Mouse (Mus musculus) lung, embryonic 15.5 days (tissue): ENCODE measurements around the gene Slc4a1ap. TPM values are rescaled to one million over a fixed set of nuclear protein-coding genes. Genes with fewer than 3 reads are reported as not detected.

Experiments
- ATAC-seq: fragments of 200-750 bp; cut with Nextera tagmentation; 2 replicates; pipeline ENCODE4 v1.8.0; 2017; ENCODE audit warnings: moderate number of reproducible peaks, borderline replicate concordance; ENCODE audit not compliant: low FRiP score, low TSS enrichment; ENCODE audit errors: extremely low read depth
- H3K27ac ChIP-seq: fragments of 300-500 bp; sonication (generic); 2 replicates; pipeline ENCODE4 v1.5.1; 2015; ENCODE audit warnings: moderate library complexity, mild to moderate bottlenecking, inconsistent platforms
- H3K27me3 ChIP-seq: fragments of 300-500 bp; sonication (generic); 2 replicates; pipeline ENCODE4 v1.6.1; 2015; ENCODE audit warnings: inconsistent platforms
- H3K36me3 ChIP-seq: fragments of 300-500 bp; sonication (generic); 2 replicates; pipeline ENCODE4 v1.6.1; 2015; ENCODE audit warnings: inconsistent platforms
- H3K4me1 ChIP-seq: fragments of 300-500 bp; sonication (generic); 2 replicates; pipeline ENCODE4 v1.6.1; 2015; ENCODE audit warnings: inconsistent platforms
- H3K4me2 ChIP-seq: fragments of 300-500 bp; sonication (generic); 2 replicates; pipeline ENCODE4 v1.6.1; 2015; ENCODE audit warnings: inconsistent platforms, mild to moderate bottlenecking, moderate library complexity
- H3K4me3 ChIP-seq: fragments of 300-500 bp; sonication (generic); 2 replicates; pipeline ENCODE4 v1.5.1; 2015; ENCODE audit warnings: mild to moderate bottlenecking, inconsistent platforms
- H3K9ac ChIP-seq: fragments of 300-500 bp; sonication (generic); 2 replicates; pipeline ENCODE4 v1.6.1; 2015; ENCODE audit warnings: inconsistent platforms
- H3K9me3 ChIP-seq: fragments of 300-500 bp; sonication (generic); 2 replicates; pipeline ENCODE4 v1.6.1; 2016; ENCODE audit warnings: inconsistent platforms
- WGBS: fragments of 180-500 bp; shearing (Covaris S2); methylation state at CpG from one replicate; pipeline ENCODE4 v1.1.7; 2015; 5-methylcytosine and 5-hydroxymethylcytosine counted together
- polyA plus RNA-seq: library from polyadenylated mRNA; unstranded; fragments of >200 nt; fragmentation: Nextera tagmentation; extraction: Ambion mirVana; gene quantifications from 2 replicates; pipeline ENCODE4 v1.2.1, GENCODE M21; 2015

Gene Slc4a1ap
- polyA plus RNA-seq, 1 experiment from 2014 or later = 31.2 TPM

DNA sequence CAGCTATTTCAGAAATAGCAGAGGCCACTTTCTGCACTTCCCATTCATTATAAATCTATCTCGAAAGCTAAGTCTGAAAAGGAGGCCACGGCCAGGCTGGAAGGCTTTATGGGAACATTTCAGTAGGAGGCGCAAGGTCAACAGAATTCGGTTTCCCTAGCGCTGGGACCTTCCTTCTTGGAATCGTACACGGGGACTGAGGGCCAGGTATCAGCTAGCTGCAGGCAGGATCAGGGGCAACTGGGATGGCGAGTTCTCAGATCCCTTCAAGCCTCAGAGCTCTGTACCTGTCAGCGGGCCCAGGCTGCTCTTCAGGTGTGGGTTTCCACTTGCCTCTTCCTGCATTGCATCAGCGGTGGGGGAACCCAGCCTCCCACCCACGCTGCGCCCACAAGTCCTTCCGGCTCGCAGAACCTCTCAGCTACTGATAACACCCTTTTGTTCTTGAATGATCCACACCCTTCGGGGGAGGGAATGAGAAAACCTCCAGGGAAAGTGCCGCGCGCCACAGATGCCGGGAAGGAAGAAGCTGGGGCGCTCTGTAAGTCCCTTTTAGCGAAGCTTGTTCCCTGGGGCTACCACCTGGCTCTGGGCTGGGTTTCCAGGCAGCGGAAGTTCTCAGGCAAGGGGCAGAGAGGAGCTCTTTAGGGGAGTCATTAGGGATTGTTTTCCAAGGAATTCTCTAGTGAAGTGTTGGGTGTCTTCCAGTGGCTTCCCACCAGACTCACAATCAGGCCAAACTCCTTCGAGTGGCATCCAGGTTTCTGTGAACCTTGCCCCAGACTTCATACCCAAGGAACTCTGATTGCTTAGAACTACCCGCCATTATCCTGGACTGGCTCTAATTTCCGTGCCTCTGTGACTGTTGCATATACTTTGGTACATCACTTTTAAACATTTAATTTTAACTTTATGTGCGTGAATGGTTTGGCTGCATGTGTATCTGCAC lies 70.0 kb downstream of the Slc4a1ap start, which contains the start of gene Mrpl33:
Gene Mrpl33 (plus strand): TSS at position 455 of the 949 bp plus-strand sequence.
- Histone ChIP-seq H3K4me3 (peak within 1 kb of the TSS; percentile 33), H3K9ac (peak within 1 kb of the TSS; percentile 8; the same call in 1 of the 2 replicates), H3K4me2 (peak within 1 kb of the TSS; percentile 67), H3K9me3 (no peaks in the 10 kb centered on the region), H3K4me1 (peaks cover 18% of the 10 kb centered on the region), H3K27me3 (no peaks in the 10 kb centered on the region), H3K36me3 (no peaks in the 10 kb centered on the region), H3K27ac (peak within 1 kb of the TSS; percentile 71)
- ATAC-seq = no peak
- 6% methylated on average over 26 of the region's 26 CpGs for WGBS

DNA sequence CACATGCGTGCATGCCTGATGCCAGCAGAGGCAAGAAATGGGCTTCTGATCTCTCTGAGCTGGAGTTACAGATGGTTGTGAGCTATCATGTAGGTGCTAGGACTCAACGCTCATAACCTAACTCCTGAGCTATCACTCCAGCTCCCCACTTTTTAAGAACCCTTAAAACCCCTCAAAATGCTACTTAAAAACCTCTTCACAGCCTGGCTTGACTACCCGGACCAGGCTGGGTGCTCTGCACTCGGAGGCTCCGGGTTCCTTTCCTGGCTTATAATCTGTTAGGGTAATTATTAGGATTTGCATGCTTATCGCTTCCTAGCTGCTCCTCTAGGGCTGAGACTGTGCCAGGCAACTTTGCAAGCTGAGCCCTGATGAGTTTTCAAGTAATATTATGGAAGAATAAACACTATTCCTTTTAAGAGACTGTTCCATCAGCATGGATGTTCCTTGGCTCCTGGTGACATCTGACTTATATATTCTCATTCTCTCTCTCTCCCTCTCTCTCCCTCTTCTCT lies 70.7 kb downstream of the Slc4a1ap start:
- Histone ChIP-seq H3K9ac (no peak overlapping the region), H3K27ac (peak overlapping the region; percentile 71; the same call in 1 of the 2 replicates)

DNA sequence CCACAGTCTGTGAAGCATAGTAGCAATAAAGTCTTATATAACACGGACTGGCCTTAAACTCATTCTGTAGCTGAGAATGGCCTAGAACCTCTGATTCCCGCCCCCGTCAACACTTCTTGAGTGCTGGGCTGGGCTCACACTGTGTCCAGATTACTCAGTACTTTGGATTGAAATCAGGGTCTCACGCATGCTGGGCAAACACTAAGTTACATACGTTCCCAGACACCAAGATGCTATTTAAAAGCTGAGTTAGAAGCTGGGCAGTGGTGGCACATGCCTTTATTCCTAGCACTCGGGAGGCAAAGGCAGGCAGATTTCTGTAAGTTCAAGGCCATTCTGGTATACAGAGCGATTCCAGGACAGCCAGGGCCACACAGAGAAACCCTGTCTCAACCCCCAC lies 71.3 kb downstream of the Slc4a1ap start:
- no peaks in the 10 kb centered on the region for H3K27me3 ChIP-seq
- H3K9ac ChIP-seq = no peak overlapping the region
- no peak overlapping the region for H3K4me2 ChIP-seq
- no peaks in the 10 kb centered on the region for H3K9me3 ChIP-seq
- H3K4me3 ChIP-seq = no peak overlapping the region
- H3K27ac ChIP-seq = no peak overlapping the region
- peaks cover 24% of the 10 kb centered on the region for H3K4me1 ChIP-seq
- H3K36me3 ChIP-seq = no peaks in the 10 kb centered on the region
- ATAC-seq = no peak
- WGBS = 67% methylated on average over 7 of the region's 7 CpGs

More for the DNA sequence above, 70.7 kb downstream of the Slc4a1ap start:
- peak overlapping the region; percentile 33; the same call in 1 of the 2 replicates for H3K4me3 ChIP-seq
- peak overlapping the region; percentile 67 for H3K4me2 ChIP-seq
- peaks cover 22% of the 10 kb centered on the region for H3K4me1 ChIP-seq
- no peak for ATAC-seq
- H3K27me3 ChIP-seq = no peaks in the 10 kb centered on the region
- no peaks in the 10 kb centered on the region for H3K9me3 ChIP-seq
- 47% methylated on average over 6 of the region's 6 CpGs for WGBS
- H3K36me3 ChIP-seq = no peaks in the 10 kb centered on the region

DNA sequence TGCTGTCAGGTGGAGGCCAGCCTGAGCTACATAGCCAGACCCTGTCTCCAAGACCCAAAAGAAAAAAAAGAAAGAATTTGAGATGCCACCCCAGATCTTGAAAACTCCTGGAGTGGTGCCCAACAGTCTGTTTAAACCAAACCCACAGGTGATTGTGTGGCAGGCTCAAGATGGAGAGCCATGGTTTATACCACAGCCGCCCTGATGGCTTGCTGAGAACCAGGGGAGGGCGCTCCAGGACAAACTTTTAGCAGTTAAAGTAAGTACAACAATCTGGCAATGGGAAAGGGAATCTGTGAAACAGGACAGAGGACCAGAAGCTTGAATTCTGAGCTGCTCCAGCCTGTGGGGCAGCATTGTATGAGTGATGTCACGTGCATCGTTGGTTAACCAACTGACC lies 71.8 kb downstream of the Slc4a1ap start:
- 64% methylated on average over 4 of the region's 4 CpGs for WGBS
- no peak overlapping the region for H3K9ac ChIP-seq
- H3K27ac ChIP-seq = no peak overlapping the region
- H3K36me3 ChIP-seq = no peaks in the 10 kb centered on the region
- H3K27me3 ChIP-seq = no peaks in the 10 kb centered on the region
- no peak for ATAC-seq
- no peaks in the 10 kb centered on the region for H3K9me3 ChIP-seq
- H3K4me1 ChIP-seq = peaks cover 24% of the 10 kb centered on the region
- no peak overlapping the region for H3K4me3 ChIP-seq
- H3K4me2 ChIP-seq = no peak overlapping the region

DNA sequence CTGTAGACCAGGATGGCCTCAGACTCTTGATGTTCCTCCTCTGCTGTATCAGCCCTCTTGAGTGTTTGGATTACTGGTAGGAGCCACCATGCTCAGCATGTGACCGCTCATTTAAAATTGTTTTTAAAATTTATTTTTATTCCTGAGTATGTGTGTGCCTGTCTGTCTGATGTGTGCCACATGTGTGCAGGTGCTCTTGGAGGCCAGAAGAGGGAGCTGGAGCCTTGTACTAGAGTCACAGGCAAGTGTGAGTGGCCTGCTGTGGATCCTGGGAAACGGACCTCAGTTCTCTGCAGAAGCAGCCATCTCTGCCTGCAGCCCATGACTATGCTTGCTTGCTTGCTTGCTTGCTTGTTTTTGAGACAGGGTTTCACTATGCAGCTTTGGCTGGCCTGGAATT lies 72.4 kb downstream of the Slc4a1ap start:
- no peak overlapping the region for H3K27ac ChIP-seq
- no peak overlapping the region for H3K4me2 ChIP-seq
- H3K4me3 ChIP-seq = no peak overlapping the region
- 83% methylated on average over 2 of the region's 2 CpGs for WGBS
- H3K36me3 ChIP-seq = no peaks in the 10 kb centered on the region
- no peak for ATAC-seq
- H3K4me1 ChIP-seq = peaks cover 24% of the 10 kb centered on the region
- H3K9ac ChIP-seq = no peak overlapping the region
- no peaks in the 10 kb centered on the region for H3K9me3 ChIP-seq
- no peaks in the 10 kb centered on the region for H3K27me3 ChIP-seq

DNA sequence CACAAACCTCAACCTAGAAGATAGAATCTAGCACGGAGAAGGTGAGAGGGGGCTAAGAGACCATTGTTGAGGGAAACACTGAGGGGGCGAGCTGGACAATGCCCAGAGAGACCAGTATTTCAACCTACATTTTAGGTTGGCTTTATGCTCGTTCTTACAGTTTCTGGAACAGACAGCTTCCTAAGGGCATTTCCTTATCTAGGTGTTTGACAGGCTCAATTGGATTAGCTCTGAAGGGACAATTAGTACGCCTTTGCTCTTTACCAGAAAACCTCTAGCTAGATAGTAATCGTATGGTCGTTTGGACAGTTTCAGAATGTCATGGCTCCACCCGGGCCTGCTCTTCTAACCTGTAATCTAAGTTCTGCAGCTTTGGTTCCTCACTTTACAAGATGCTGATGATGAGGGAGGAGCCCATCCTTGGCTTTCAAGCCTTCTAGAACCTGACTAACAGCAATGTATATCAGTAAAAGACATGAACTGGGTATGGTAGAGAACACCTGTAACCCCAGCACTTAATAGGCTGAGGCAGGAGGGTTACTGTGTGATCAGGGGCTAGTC lies 74.4 kb downstream of the Slc4a1ap start:
- H3K4me3 ChIP-seq = no peak overlapping the region
- H3K9ac ChIP-seq = no peak overlapping the region
- 77% methylated on average over 7 of the region's 7 CpGs for WGBS
- H3K4me1 ChIP-seq = peaks cover 18% of the 10 kb centered on the region
- ATAC-seq = no peak
- no peaks in the 10 kb centered on the region for H3K36me3 ChIP-seq
- H3K4me2 ChIP-seq = no peak overlapping the region
- H3K27ac ChIP-seq = no peak overlapping the region
- H3K27me3 ChIP-seq = no peaks in the 10 kb centered on the region
- no peaks in the 10 kb centered on the region for H3K9me3 ChIP-seq

DNA sequence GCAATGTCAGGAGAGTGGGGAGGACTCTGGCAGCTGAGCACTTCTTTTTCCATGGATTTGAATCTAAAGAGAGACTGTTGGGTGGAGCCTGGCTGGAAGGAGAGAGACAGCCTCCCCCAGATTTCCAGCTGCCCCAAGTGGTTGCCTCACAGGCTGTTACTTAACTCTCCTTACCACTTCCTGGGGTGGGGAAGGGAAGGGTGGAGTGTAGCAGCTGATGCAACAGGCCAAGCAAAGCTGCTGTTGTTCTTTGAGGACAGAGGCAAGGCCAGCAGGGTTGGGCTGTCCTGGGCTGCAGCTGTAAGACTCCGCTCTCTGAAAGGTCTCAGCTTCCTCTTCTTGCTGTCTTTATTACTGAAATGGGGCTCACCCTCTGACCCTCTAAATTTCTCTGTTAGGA lies 75.6 kb downstream of the Slc4a1ap start:
- H3K36me3 ChIP-seq = no peaks in the 10 kb centered on the region
- H3K4me3 ChIP-seq = no peak overlapping the region
- H3K9ac ChIP-seq = no peak overlapping the region
- 0 out of 2 replicates have a peak overlapping the region, but pooled peaks have one; percentile 15 for H3K27ac ChIP-seq
- H3K4me2 ChIP-seq = no peak overlapping the region
- whole genome bisulfite sequencing = 74% methylated on average over 1 of the region's 1 CpGs
- ATAC-seq = peak; percentile 74; the same call in 1 of the 2 replicates
- H3K27me3 ChIP-seq = no peaks in the 10 kb centered on the region
- H3K4me1 ChIP-seq = peaks cover 9% of the 10 kb centered on the region
- no peaks in the 10 kb centered on the region for H3K9me3 ChIP-seq

DNA sequence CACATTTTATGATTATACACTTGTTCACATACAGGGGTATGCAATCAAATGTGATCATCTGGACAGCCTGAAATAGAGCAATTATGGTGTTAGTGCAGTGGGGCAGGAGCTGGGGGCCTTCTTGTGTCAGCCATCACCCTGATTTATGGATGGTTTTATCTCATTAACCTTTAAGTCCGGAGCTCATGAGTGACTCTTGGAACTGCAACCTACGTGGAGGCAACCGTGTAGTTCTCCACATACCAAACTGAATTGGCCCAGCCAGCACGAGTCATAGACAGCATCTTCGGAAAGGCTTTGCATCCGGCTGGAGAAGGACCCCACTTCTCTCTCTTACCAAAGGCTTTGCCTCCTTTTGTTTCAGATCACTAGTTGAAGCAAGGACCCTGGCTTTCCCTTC lies 77.0 kb downstream of the Slc4a1ap start:
- Histone ChIP-seq H3K4me3 (no peak overlapping the region), H3K36me3 (no peaks in the 10 kb centered on the region), H3K4me2 (no peak overlapping the region), H3K27ac (no peak overlapping the region), H3K27me3 (no peaks in the 10 kb centered on the region), H3K9ac (no peak overlapping the region), H3K4me1 (peaks cover 6% of the 10 kb centered on the region; the same call in 1 of the 2 replicates), H3K9me3 (no peaks in the 10 kb centered on the region)
- WGBS = 76% methylated on average over 6 of the region's 6 CpGs
- no peak for ATAC-seq

DNA sequence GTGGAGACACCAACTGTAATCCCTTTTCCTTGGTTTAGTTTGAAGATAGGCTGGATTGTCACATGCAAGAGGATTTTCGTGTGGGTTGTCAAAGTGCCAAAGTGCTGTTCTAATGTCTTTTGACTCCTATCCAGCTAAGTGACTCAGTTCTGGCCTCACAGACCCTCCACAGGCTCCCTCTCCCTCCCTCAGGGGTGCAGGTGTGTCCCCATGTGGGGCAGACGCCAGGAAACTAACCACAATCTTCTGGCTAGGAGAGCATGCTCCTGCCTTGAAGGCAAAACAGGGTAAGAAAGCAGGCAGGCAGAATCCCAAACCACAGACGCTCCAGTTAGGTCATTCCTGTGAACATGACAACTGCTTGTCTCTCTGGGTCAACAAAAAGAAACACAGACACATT lies 79.4 kb downstream of the Slc4a1ap start:
- H3K9me3 ChIP-seq = no peaks in the 10 kb centered on the region
- no peak overlapping the region for H3K4me2 ChIP-seq
- H3K4me1 ChIP-seq = peaks cover 6% of the 10 kb centered on the region; the same call in 1 of the 2 replicates
- WGBS = 46% methylated on average over 3 of the region's 3 CpGs
- no peak for ATAC-seq
- H3K27ac ChIP-seq = no peak overlapping the region
- H3K27me3 ChIP-seq = no peaks in the 10 kb centered on the region
- H3K9ac ChIP-seq = no peak overlapping the region
- no peak overlapping the region for H3K4me3 ChIP-seq
- H3K36me3 ChIP-seq = no peaks in the 10 kb centered on the region

Other genes starting within 250 kb of the Slc4a1ap start
- gene Ift172, start 235.9 kb upstream of the Slc4a1ap start, polyA plus RNA-seq = 33.8 and 37.2 TPM in 2 replicates
- gene Fndc4, start 230.9 kb upstream of the Slc4a1ap start, polyA plus RNA-seq = 51.5 and 54.8 TPM in 2 replicates
- gene Gckr, start 229.6 kb upstream of the Slc4a1ap start, polyA plus RNA-seq = 0.07 and 0.16 TPM in 2 replicates
- 48.2 and 55.3 TPM in 2 replicates for gene Zfp512, start 74.6 kb upstream of the Slc4a1ap start, polyA plus RNA-seq
- gene 4930548H24Rik, start 41.3 kb upstream of the Slc4a1ap start, polyA plus RNA-seq = not detected in 2 replicates
- 57.2 and 63.8 TPM in 2 replicates for gene Gpn1, start 32.3 kb upstream of the Slc4a1ap start, polyA plus RNA-seq
- gene Supt7l, start 812 bp downstream of the Slc4a1ap start, polyA plus RNA-seq = 20.9 and 24.4 TPM in 2 replicates
- 275 and 287 TPM in 2 replicates for gene Mrpl33, start 69.9 kb downstream of the Slc4a1ap start, polyA plus RNA-seq
- 3.0 and 3.7 TPM in 2 replicates for gene Rbks, start 170.6 kb downstream of the Slc4a1ap start, polyA plus RNA-seq
- gene Babam2, start 170.7 kb downstream of the Slc4a1ap start, polyA plus RNA-seq = 56.1 and 59.9 TPM in 2 replicates